Mouse (Mus musculus) limb, embryonic 14.5 days (tissue): ENCODE measurements around the gene Necap2. TPM values are rescaled to one million over a fixed set of nuclear protein-coding genes. Genes with fewer than 3 reads are reported as not detected.

Experiments
- ATAC-seq: fragments of 200-750 bp; cut with Nextera tagmentation; 2 replicates; pipeline ENCODE4 v1.8.0; 2017; ENCODE audit warnings: low read depth, moderate number of reproducible peaks, moderate TSS enrichment; ENCODE audit not compliant: low FRiP score
- DNase-seq: peaks from one replicate; pipeline ENCODE4 v3.0.0-alpha.2; 2015; ENCODE audit warnings: low spot score
- H3K27ac ChIP-seq: fragments of 300-500 bp; sonication (generic); replicated peaks from 2 replicates; pipeline ENCODE4 v1.5.1; 2014; ENCODE audit warnings: low read depth, mild to moderate bottlenecking, low read length, moderate library complexity, mixed read lengths
- H3K27me3 ChIP-seq: fragments of 300-500 bp; sonication (generic); 2 replicates; pipeline ENCODE4 v1.6.1; 2014; ENCODE audit warnings: low read length, mixed read lengths; ENCODE audit not compliant: control insufficient read depth, insufficient read depth
- H3K36me3 ChIP-seq: fragments of 300-500 bp; sonication (generic); 2 replicates; pipeline ENCODE4 v1.6.1; 2014; ENCODE audit warnings: mild to moderate bottlenecking, low read length, moderate library complexity, mixed read lengths; ENCODE audit not compliant: control insufficient read depth, insufficient read depth
- H3K4me1 ChIP-seq: fragments of 300-500 bp; sonication (generic); 2 replicates; pipeline ENCODE4 v1.6.1; 2014; ENCODE audit warnings: antibody characterized with exemption, low read length, mixed read lengths; ENCODE audit not compliant: control insufficient read depth, insufficient read depth
- H3K4me2 ChIP-seq: fragments of 300-500 bp; sonication (generic); replicated peaks from 2 replicates; pipeline ENCODE4 v1.6.1; 2014; ENCODE audit warnings: low read depth, mild to moderate bottlenecking, low read length, moderate library complexity; ENCODE audit not compliant: severe bottlenecking
- H3K4me3 ChIP-seq: fragments of 300-500 bp; sonication (generic); replicated peaks from 2 replicates; pipeline ENCODE4 v1.5.1; 2014; ENCODE audit warnings: low read length
- H3K9ac ChIP-seq: fragments of 300-500 bp; sonication (generic); 2 replicates; pipeline ENCODE4 v1.6.1; 2014; ENCODE audit warnings: mild to moderate bottlenecking, low read depth, low read length, moderate library complexity; ENCODE audit not compliant: severe bottlenecking
- H3K9me3 ChIP-seq: fragments of 300-500 bp; sonication (generic); 2 replicates; pipeline ENCODE4 v1.6.1; 2016; ENCODE audit warnings: low read length; ENCODE audit not compliant: control insufficient read depth
- POLR2A ChIP-seq: fragments of 200-500 bp; IDR thresholded peaks from 2 replicates; pipeline ENCODE4 v1.8.0; 2012; ENCODE audit warnings: inconsistent platforms, mild to moderate bottlenecking, moderate library complexity, borderline replicate concordance; ENCODE audit not compliant: insufficient read depth, insufficient read length; ENCODE audit errors: extremely low read depth
- WGBS: fragments of 180-500 bp; shearing (Covaris S2); extraction: QIAGEN DNeasy Blood & Tissue Kit; methylation state at CpG from one replicate; pipeline ENCODE4 v1.1.7; 2014; 5-methylcytosine and 5-hydroxymethylcytosine counted together
- polyA plus RNA-seq, 2 experiments: library from polyadenylated mRNA; depleted of rRNA in 1 of 2; stranded (reverse) in 1 of 2; unstranded in 1 of 2; fragments of >200 nt; fragmentation: Nextera tagmentation in 1 of 2; extraction: Ambion mirVana in 1 of 2; gene quantifications; 2 replicates each; pipeline versions ENCODE4 v1.2.1 to v1.2.3; 2012 to 2014

Necap2 gene
- polyA plus RNA-seq, 2 experiments, result 79.1 to 90.5 TPM

- no peak overlapping the region for H3K9ac ChIP-seq
- TF ChIP-seq POLR2A, result no peak
- no peak for ATAC-seq
- no peak for DNase-seq
- no peak overlapping the region for H3K4me3 ChIP-seq
- peaks cover 82% of the 10 kb centered on the region for H3K36me3 ChIP-seq
- no peaks in the 10 kb centered on the region for H3K27me3 ChIP-seq
- 84% methylated on average over 8 of the region's 8 CpGs for WGBS
- no peak overlapping the region for H3K27ac ChIP-seq
- 0 out of 2 replicates have a peak, but pooled peaks cover 5% of the 10 kb centered on the region for H3K9me3 ChIP-seq
- H3K4me2 ChIP-seq, result no peak overlapping the region
- no peaks in the 10 kb centered on the region for H3K4me1 ChIP-seq
These were observed 37.2 kb upstream of the Necap2 start for GRCm38 (mm10) chr4:141115398-141115797.

GRCm38 (mm10) chr4:141114521-141114981 is 36.4 kb upstream of the Necap2 start:
- ATAC-seq (no peak), DNase-seq (no peak)
- H3K27me3 ChIP-seq, result no peaks in the 10 kb centered on the region
- H3K4me3 ChIP-seq, result no peak overlapping the region
- H3K9ac ChIP-seq, result no peak overlapping the region
- H3K4me1 ChIP-seq, result no peaks in the 10 kb centered on the region
- TF ChIP-seq POLR2A, result no peak
- peaks cover 82% of the 10 kb centered on the region for H3K36me3 ChIP-seq
- no peak overlapping the region for H3K27ac ChIP-seq
- no peak overlapping the region for H3K4me2 ChIP-seq
- 90% methylated on average over 6 of the region's 6 CpGs for WGBS
- 0 out of 2 replicates have a peak, but pooled peaks cover 8% of the 10 kb centered on the region for H3K9me3 ChIP-seq

- Histone ChIP-seq H3K36me3 (peaks cover 82% of the 10 kb centered on the region), H3K27me3 (no peaks in the 10 kb centered on the region)
These were observed 35.7 kb upstream of the Necap2 start for GRCm38 (mm10) chr4:141113831-141114230.

GRCm38 (mm10) chr4:141108196-141108732 is 30.1 kb upstream of the Necap2 start:
- ATAC-seq (no peak), DNase-seq (peak; percentile 11)
- Histone ChIP-seq H3K9ac (no peak overlapping the region), H3K4me3 (no peak overlapping the region), H3K9me3 (0 out of 2 replicates have a peak, but pooled peaks cover 8% of the 10 kb centered on the region), H3K4me1 (no peaks in the 10 kb centered on the region), H3K27me3 (no peaks in the 10 kb centered on the region), H3K4me2 (no peak overlapping the region), H3K27ac (no peak overlapping the region), H3K36me3 (peaks cover 30% of the 10 kb centered on the region)
- TF ChIP-seq POLR2A, result no peak
- WGBS, result 45% methylated on average over 10 of the region's 10 CpGs

More at GRCm38 (mm10) chr4:141113831-141114230, 35.7 kb upstream of the Necap2 start:
- WGBS, result 76% methylated on average over 7 of the region's 7 CpGs
- Histone ChIP-seq H3K9ac (no peak overlapping the region), H3K4me3 (no peak overlapping the region), H3K27ac (no peak overlapping the region; the same call in 1 of the 2 replicates), H3K9me3 (0 out of 2 replicates have a peak, but pooled peaks cover 8% of the 10 kb centered on the region), H3K4me1 (no peaks in the 10 kb centered on the region), H3K4me2 (no peak overlapping the region)
- ATAC-seq (no peak), DNase-seq (peak; percentile 6)
- TF ChIP-seq POLR2A, result no peak

- TF ChIP-seq POLR2A, result no peak
- H3K27me3 ChIP-seq, result no peaks in the 10 kb centered on the region
- DNase-seq (peak; percentile 54), ATAC-seq (peak; percentile 51; the same call in 1 of the 2 replicates)
- H3K4me1 ChIP-seq, result no peaks in the 10 kb centered on the region
- no peak overlapping the region for H3K4me2 ChIP-seq
- WGBS, result 75% methylated on average over 16 of the region's 16 CpGs
- H3K9ac ChIP-seq, result no peak overlapping the region
- H3K36me3 ChIP-seq, result peaks cover 15% of the 10 kb centered on the region
- H3K27ac ChIP-seq, result no peak overlapping the region
- 0 out of 2 replicates have a peak, but pooled peaks cover 8% of the 10 kb centered on the region for H3K9me3 ChIP-seq
- no peak overlapping the region for H3K4me3 ChIP-seq
These were observed 28.5 kb upstream of the Necap2 start for GRCm38 (mm10) chr4:141106526-141107183.
